Mouse (Mus musculus): ENCODE measurements around the gene H2afy. TPM values are rescaled to one million over a fixed set of nuclear protein-coding genes. Genes with fewer than 3 reads are reported as not detected.

H2afy gene
- polyA plus RNA-seq, 1 experiment: 408 TPM

- Histone ChIP-seq H3K4me3 (ENCODE audit: insufficient read depth, low read depth, low read length) (no peak overlapping the region), H3K4me1 (ENCODE audit: control insufficient read depth, insufficient read depth, low read length) (0 out of 2 replicates have a peak, but pooled peaks cover 4% of the 10 kb centered on the region), H3K27ac (ENCODE audit: insufficient read depth, low read depth, low read length) (no peak overlapping the region)
- 86% methylated on average over 8 of the region's 8 CpGs for WGBS
- no peak for TF ChIP-seq CTCF (IDR thresholded peaks at IDR 0.05; ENCODE audit: insufficient read depth, low read depth, low read length)
- TF ChIP-seq POLR2A (IDR thresholded peaks at IDR 0.05; ENCODE audit: insufficient read depth, low read depth, low read length): no peak
Measured at GRCm38 (mm10) chr13:56075930-56076329, 60.2 kb downstream of the H2afy start.

DNA sequence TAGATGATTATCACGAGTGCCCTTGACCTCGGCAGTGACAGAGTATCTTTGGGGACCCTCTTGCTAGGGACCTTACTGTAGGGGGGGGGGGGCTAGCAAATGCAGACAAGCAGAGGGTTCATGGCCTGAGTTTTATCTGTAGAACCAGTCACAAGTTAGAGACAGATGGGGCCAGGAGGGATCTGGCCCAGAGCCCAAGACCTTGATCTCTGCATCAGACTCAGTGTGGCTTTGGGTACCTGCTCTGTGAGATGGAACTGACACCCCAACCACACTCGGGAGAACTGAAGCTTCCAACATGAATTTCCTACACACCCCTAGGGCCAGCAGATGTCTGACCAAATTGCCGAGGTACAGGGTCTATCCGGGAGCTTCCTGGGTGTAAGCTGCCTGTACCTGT lies 63.0 kb downstream of the H2afy start:
- 0 out of 2 replicates have a peak, but pooled peaks cover 4% of the 10 kb centered on the region for H3K4me1 ChIP-seq (ENCODE audit: control insufficient read depth, insufficient read depth, low read length)
- no peak for TF ChIP-seq CTCF (IDR thresholded peaks at IDR 0.05; ENCODE audit: insufficient read depth, low read depth, low read length)
- WGBS: 92% methylated on average over 5 of the region's 5 CpGs
- no peak overlapping the region for H3K27ac ChIP-seq (ENCODE audit: insufficient read depth, low read depth, low read length)
- H3K4me3 ChIP-seq (ENCODE audit: insufficient read depth, low read depth, low read length): no peak overlapping the region

DNA sequence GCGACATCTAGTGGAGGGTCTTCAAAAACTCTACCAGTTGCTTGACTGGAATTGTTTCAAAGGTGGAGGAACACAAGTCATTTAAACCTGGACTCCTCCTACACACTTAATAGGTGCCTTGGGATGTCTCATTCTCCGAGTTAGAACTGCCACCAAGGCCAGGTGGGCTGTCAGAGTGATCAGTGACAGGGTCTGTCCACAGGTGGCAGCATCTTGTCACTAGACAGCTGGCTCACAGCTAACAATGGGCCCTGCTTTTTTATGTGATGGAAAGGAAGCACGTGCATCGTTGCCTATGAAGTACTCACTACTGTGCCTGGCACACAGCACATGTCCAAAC lies 63.9 kb downstream of the H2afy start:
- no peak overlapping the region for H3K4me3 ChIP-seq (ENCODE audit: insufficient read depth, low read depth, low read length)
- no peak for TF ChIP-seq CTCF (IDR thresholded peaks at IDR 0.05; ENCODE audit: insufficient read depth, low read depth, low read length)
- no peak for TF ChIP-seq POLR2A (IDR thresholded peaks at IDR 0.05; ENCODE audit: insufficient read depth, low read depth, low read length)
- no peak overlapping the region for H3K27ac ChIP-seq (ENCODE audit: insufficient read depth, low read depth, low read length)
- WGBS: 6% methylated on average over 4 of the region's 4 CpGs
- 0 out of 2 replicates have a peak, but pooled peaks cover 4% of the 10 kb centered on the region for H3K4me1 ChIP-seq (ENCODE audit: control insufficient read depth, insufficient read depth, low read length)

- Histone ChIP-seq H3K27ac (ENCODE audit: insufficient read depth, low read depth, low read length) (no peak overlapping the region), H3K4me1 (ENCODE audit: control insufficient read depth, insufficient read depth, low read length) (0 out of 2 replicates have a peak, but pooled peaks cover 4% of the 10 kb centered on the region), H3K4me3 (ENCODE audit: insufficient read depth, low read depth, low read length) (no peak overlapping the region)
- TF ChIP-seq CTCF (IDR thresholded peaks at IDR 0.05; ENCODE audit: insufficient read depth, low read depth, low read length): no peak
- no peak for TF ChIP-seq POLR2A (IDR thresholded peaks at IDR 0.05; ENCODE audit: insufficient read depth, low read depth, low read length)
- WGBS: 49% methylated on average over 16 of the region's 16 CpGs
Measured at GRCm38 (mm10) chr13:56071586-56072267, 64.4 kb downstream of the H2afy start.

DNA sequence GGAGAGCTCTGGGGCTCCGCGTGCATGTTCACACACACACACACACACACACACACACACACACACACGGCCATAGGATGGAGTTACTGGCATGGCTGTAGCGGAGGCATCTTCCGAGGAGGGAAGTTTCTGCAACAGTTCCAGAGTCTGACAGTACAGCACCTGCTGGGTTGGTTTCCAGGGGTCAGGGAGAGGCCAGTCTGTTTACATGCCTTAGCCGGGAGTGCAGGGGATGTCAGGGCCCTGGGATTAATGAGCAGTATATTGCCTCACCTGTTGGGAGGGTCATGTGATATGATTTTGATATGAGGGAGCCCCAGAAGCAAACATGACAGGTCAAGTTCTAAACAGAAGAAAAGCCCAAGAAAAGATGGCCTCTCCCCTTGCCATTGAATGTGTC lies 66.5 kb downstream of the H2afy start:
- Histone ChIP-seq H3K27ac (ENCODE audit: insufficient read depth, low read depth, low read length) (no peak overlapping the region), H3K4me1 (ENCODE audit: control insufficient read depth, insufficient read depth, low read length) (0 out of 2 replicates have a peak, but pooled peaks cover 4% of the 10 kb centered on the region), H3K4me3 (ENCODE audit: insufficient read depth, low read depth, low read length) (no peak overlapping the region)
- 89% methylated on average over 6 of the region's 6 CpGs for WGBS
- no peak for TF ChIP-seq POLR2A (IDR thresholded peaks at IDR 0.05; ENCODE audit: insufficient read depth, low read depth, low read length)
- TF ChIP-seq CTCF (IDR thresholded peaks at IDR 0.05; ENCODE audit: insufficient read depth, low read depth, low read length): no peak

- Histone ChIP-seq H3K4me1 (ENCODE audit: control insufficient read depth, insufficient read depth, low read length) (0 out of 2 replicates have a peak, but pooled peaks cover 4% of the 10 kb centered on the region), H3K4me3 (ENCODE audit: insufficient read depth, low read depth, low read length) (no peak overlapping the region), H3K27ac (ENCODE audit: insufficient read depth, low read depth, low read length) (no peak overlapping the region)
- no peak for TF ChIP-seq POLR2A (IDR thresholded peaks at IDR 0.05; ENCODE audit: insufficient read depth, low read depth, low read length)
- no peak for TF ChIP-seq CTCF (IDR thresholded peaks at IDR 0.05; ENCODE audit: insufficient read depth, low read depth, low read length)
- WGBS: 76% methylated on average over 4 of the region's 4 CpGs
Measured at GRCm38 (mm10) chr13:56068517-56068916, 67.6 kb downstream of the H2afy start.

- TF ChIP-seq CTCF (IDR thresholded peaks at IDR 0.05; ENCODE audit: insufficient read depth, low read depth, low read length): no peak
- TF ChIP-seq POLR2A (IDR thresholded peaks at IDR 0.05; ENCODE audit: insufficient read depth, low read depth, low read length): no peak
- Histone ChIP-seq H3K4me1 (ENCODE audit: control insufficient read depth, insufficient read depth, low read length) (0 out of 2 replicates have a peak, but pooled peaks cover 2% of the 10 kb centered on the region), H3K27ac (ENCODE audit: insufficient read depth, low read depth, low read length) (no peak overlapping the region), H3K4me3 (ENCODE audit: insufficient read depth, low read depth, low read length) (no peak overlapping the region)
- WGBS: 64% methylated on average over 2 of the region's 2 CpGs
Measured at GRCm38 (mm10) chr13:56066904-56067303, 69.3 kb downstream of the H2afy start.

DNA sequence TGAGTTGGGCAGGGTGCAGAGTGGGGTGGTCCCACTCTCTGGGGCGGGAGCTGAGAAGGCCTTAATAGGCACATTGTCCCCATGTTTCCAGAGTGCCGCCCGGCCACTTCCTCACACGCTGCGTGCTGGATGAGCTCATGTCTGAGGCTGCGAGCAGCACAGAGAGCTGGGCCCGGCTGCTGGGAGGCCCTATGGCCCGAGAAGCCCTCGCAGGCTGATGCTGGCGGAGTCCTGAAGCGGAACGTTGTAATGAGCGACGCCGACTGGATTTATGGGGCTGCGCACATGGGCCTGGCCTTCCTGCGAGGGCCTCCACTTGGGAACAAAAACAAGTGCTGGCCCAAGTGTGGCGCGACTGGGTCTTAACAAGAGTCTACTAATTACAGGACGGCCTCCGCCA lies 70.0 kb downstream of the H2afy start:
- Histone ChIP-seq H3K27ac (ENCODE audit: insufficient read depth, low read depth, low read length) (no peak overlapping the region), H3K4me3 (ENCODE audit: insufficient read depth, low read depth, low read length) (no peak overlapping the region), H3K4me1 (ENCODE audit: control insufficient read depth, insufficient read depth, low read length) (no peaks in the 10 kb centered on the region)
- no peak for TF ChIP-seq CTCF (IDR thresholded peaks at IDR 0.05; ENCODE audit: insufficient read depth, low read depth, low read length)
- no peak for TF ChIP-seq POLR2A (IDR thresholded peaks at IDR 0.05; ENCODE audit: insufficient read depth, low read depth, low read length)
- 83% methylated on average over 21 of the region's 21 CpGs for WGBS

GRCm38 (mm10) chr13:56057761-56058160 lies 78.4 kb downstream of the H2afy start:
- Histone ChIP-seq H3K4me1 (ENCODE audit: control insufficient read depth, insufficient read depth, low read length) (peaks cover under 1% of the 10 kb centered on the region; the same call in 1 of the 2 replicates), H3K4me3 (ENCODE audit: insufficient read depth, low read depth, low read length) (no peak overlapping the region), H3K27ac (ENCODE audit: insufficient read depth, low read depth, low read length) (no peak overlapping the region)
- WGBS: 78% methylated on average over 8 of the region's 8 CpGs
- no peak for TF ChIP-seq POLR2A (IDR thresholded peaks at IDR 0.05; ENCODE audit: insufficient read depth, low read depth, low read length)
- TF ChIP-seq CTCF (IDR thresholded peaks at IDR 0.05; ENCODE audit: insufficient read depth, low read depth, low read length): no peak

Data from olfactory bulb, adult 2 months (tissue).